Mouse (Mus musculus): ENCODE results near the gene Ncam1. TPM values are rescaled to one million over a fixed set of nuclear protein-coding genes. Genes with fewer than 3 reads are reported as not detected.

Gene Ncam1
- polyA plus RNA-seq, 1 experiment from 2014 or later = 28.2 TPM

DNA sequence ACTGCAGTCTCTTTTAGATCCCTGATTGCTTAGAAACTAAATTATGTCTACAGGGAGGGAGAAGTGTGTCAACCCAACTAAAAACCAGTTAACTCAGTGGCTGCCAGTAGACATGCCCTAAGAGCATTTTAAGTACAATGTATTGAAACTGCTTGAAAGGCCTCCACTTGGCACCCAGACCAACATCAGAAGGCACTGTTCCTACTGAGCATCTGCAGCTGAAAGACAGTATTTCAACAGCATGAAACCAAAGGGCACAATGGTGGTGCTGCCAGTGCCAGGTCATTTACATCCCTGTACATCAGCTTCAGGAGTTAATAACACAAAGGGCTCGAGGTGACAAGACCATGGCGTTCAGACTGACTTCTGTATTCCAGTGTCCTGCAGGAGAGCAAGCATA is 5.5 kb downstream of the Ncam1 start:
- Histone ChIP-seq H3K9me3 (no peaks in the 10 kb centered on the region), H3K9ac (no peak overlapping the region), H3K4me3 (no peak overlapping the region), H3K27me3 (peaks cover 30% of the 10 kb centered on the region), H3K4me2 (no peak overlapping the region), H3K27ac (no peak overlapping the region), H3K4me1 (peaks cover 17% of the 10 kb centered on the region), H3K36me3 (no peaks in the 10 kb centered on the region)
- WGBS = 70% methylated on average over 2 of the region's 2 CpGs
- no peak for ATAC-seq (ENCODE audit: borderline replicate concordance, extremely low read depth, low FRiP score, low TSS enrichment)

DNA sequence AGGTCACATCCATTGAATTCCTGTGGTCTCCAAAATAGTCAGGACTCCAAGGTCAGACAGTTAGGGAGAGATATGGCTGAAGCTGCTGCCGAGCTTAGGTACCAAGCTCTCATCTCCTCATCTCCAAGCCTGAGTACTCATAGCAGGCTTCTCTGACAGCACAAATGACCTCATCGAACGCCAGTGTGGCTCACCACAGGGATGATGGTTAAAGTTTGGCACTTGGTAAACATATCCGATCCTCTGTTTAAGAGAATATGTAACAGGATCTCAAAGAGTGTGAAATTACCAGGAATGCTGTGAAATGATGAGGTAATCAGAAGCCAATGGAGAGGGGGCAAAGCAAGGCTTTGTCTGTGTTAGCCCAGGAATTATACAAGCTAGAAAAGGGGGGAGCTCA is 6.1 kb downstream of the Ncam1 start:
- peaks cover 13% of the 10 kb centered on the region for H3K4me1 ChIP-seq
- H3K4me2 ChIP-seq = no peak overlapping the region
- H3K27ac ChIP-seq = no peak overlapping the region
- WGBS = 51% methylated on average over 4 of the region's 4 CpGs
- ATAC-seq (ENCODE audit: borderline replicate concordance, extremely low read depth, low FRiP score, low TSS enrichment) = no peak
- no peak overlapping the region for H3K9ac ChIP-seq
- no peaks in the 10 kb centered on the region for H3K36me3 ChIP-seq
- H3K9me3 ChIP-seq = no peaks in the 10 kb centered on the region
- H3K4me3 ChIP-seq = no peak overlapping the region
- H3K27me3 ChIP-seq = peaks cover 24% of the 10 kb centered on the region

DNA sequence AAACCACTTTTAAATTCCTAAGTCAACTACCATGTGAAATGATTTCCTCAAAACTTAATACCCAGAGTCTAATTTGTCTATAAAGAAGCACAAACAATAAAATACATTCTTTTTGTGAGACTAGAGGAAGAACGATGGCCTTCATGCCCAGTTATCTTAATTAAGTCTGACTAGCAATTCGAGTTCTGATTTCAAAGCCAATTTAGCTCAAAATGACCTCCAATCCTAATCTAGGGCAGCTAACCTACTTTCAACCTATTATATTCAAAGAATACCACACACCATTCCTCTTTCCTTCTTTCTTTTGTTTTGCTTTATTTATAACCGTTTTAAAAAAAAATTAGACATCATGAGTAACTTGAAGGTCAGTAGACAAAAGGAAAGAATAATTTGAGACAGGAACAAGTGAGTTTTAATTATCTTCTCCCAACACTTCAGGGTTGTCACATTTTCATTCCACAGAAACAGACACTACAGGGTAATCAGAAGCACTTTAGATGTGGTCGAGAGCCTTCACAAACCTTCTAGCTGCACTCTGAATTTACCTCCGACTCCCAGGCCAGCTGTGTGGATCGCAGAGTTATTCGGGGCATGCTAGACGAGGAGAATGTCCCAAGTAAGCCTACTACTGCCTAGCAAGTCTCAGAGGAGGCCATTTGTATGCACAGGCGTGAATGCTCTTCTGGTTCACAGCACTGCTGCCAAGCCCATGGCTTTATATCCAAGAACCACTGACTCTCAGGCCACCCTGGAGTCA is 17.5 kb downstream of the Ncam1 start:
- 68% methylated on average over 9 of the region's 9 CpGs for WGBS
- no peak for ATAC-seq (ENCODE audit: borderline replicate concordance, extremely low read depth, low FRiP score, low TSS enrichment)
- Histone ChIP-seq H3K4me3 (no peak overlapping the region), H3K4me1 (no peaks in the 10 kb centered on the region), H3K9me3 (no peaks in the 10 kb centered on the region), H3K9ac (no peak overlapping the region), H3K27ac (no peak overlapping the region), H3K27me3 (no peaks in the 10 kb centered on the region), H3K36me3 (no peaks in the 10 kb centered on the region), H3K4me2 (no peak overlapping the region)

DNA sequence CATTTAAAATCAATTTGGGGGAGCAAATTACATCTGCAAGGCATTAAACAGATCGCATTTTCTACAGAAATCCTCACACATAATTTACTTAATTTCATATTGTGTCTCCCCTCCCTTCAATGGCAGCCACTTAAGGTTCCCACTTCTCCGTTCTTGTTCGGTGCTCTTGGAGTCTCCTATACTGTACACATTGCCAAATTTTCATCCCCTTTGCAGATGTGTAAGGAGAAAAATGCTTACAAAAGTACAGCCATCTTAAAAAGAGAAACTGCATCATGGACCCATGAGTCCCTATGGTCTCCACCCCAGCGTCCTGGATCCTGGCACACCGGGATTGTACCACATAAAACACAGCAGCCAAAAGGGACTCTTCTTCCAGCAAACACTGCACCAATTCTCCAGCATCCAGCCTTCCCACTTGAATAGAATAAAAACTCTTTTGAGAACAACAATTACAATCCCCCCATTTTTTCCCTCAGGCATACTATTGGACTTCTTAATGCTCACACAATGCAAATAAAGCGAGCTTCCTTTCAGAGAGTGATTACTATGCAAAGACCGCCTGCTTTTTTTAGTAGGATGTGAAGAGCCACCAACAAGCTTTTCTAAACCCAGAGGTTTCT is 21.6 kb downstream of the Ncam1 start:
- WGBS = 66% methylated on average over 7 of the region's 7 CpGs
- no peaks in the 10 kb centered on the region for H3K36me3 ChIP-seq
- no peaks in the 10 kb centered on the region for H3K27me3 ChIP-seq
- no peak for ATAC-seq (ENCODE audit: borderline replicate concordance, extremely low read depth, low FRiP score, low TSS enrichment)
- no peaks in the 10 kb centered on the region for H3K9me3 ChIP-seq
- H3K27ac ChIP-seq = no peak overlapping the region
- H3K4me2 ChIP-seq = no peak overlapping the region
- H3K9ac ChIP-seq = no peak overlapping the region
- no peak overlapping the region for H3K4me3 ChIP-seq
- H3K4me1 ChIP-seq = no peaks in the 10 kb centered on the region

DNA sequence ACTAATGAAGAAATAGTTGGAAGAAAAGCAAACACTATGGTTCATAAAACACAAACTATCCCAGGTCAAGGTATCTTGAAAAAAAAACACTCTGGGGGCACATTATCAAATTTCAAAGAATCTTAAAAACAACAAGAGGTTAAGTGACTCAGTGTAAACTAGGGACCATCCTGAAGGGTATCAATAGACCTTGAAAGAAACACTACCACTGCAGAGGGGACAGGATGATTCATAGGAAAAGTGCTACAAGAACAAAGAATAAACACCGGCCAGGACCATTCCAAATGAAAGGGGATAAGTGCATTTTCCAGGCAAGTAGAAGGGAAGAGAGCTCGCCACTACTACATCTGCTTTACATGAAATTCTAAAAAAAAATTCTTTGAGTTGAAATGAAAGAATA is 32.1 kb downstream of the Ncam1 start:
- no peak for ATAC-seq (ENCODE audit: borderline replicate concordance, extremely low read depth, low FRiP score, low TSS enrichment)
- H3K36me3 ChIP-seq = no peaks in the 10 kb centered on the region

DNA sequence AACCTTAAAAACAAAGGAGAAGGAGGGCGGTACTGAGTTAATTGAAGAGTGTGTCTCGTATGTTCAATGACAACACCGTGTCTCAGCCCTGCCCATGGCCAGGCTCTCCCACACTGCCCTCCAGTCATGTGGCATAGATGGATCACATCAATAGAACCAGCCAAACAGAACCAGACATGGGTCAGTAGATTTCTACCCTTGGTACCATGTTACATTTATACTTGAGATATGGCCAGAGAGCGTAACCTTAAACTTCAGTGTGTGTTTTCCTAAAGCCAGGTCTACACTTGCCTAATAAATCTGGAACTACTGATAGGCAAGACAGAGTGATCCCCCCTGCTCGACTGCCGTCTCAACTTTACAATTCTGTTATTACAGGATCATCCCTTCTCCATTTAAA is 38.2 kb downstream of the Ncam1 start:
- no peaks in the 10 kb centered on the region for H3K36me3 ChIP-seq
- no peak for ATAC-seq (ENCODE audit: borderline replicate concordance, extremely low read depth, low FRiP score, low TSS enrichment)

More for the DNA sequence above, 32.1 kb downstream of the Ncam1 start:
- no peaks in the 10 kb centered on the region for H3K4me1 ChIP-seq
- H3K4me3 ChIP-seq = no peak overlapping the region
- H3K9ac ChIP-seq = no peak overlapping the region
- no peaks in the 10 kb centered on the region for H3K27me3 ChIP-seq
- H3K27ac ChIP-seq = no peak overlapping the region
- 20% methylated on average over 2 of the region's 2 CpGs for WGBS
- no peak overlapping the region for H3K4me2 ChIP-seq
- H3K9me3 ChIP-seq = no peaks in the 10 kb centered on the region

DNA sequence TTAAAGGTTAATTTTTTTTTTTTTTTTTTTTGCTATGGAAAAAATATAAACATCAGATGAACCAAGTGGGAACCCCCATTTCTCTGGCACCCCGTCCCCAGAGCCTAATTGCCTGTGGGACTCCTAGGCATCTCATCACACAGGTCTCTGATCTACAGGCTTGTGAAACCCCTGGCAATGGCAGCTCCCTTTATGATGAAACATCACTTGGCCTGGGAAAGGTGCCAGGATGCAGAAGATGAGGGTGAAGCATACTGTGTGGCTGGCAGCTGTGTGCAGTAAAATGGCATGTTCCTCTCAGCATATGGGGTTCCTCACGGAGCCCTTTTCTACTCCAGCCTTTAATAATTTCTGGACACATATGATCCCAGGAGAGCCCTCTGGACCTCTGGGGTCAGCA is 40.3 kb downstream of the Ncam1 start:
- Histone ChIP-seq H3K9ac (no peak overlapping the region), H3K27ac (peak overlapping the region; percentile 37; the same call in 1 of the 2 replicates), H3K27me3 (no peaks in the 10 kb centered on the region), H3K4me3 (no peak overlapping the region), H3K36me3 (no peaks in the 10 kb centered on the region), H3K4me2 (no peak overlapping the region), H3K9me3 (no peaks in the 10 kb centered on the region), H3K4me1 (0 out of 2 replicates have a peak, but pooled peaks cover 6% of the 10 kb centered on the region)
- 34% methylated on average over 2 of the region's 2 CpGs for WGBS
- peak; percentile 55; the same call in 1 of the 2 replicates for ATAC-seq (ENCODE audit: borderline replicate concordance, extremely low read depth, low FRiP score, low TSS enrichment)

More for the DNA sequence above, 38.2 kb downstream of the Ncam1 start:
- H3K4me2 ChIP-seq = no peak overlapping the region
- H3K27me3 ChIP-seq = no peaks in the 10 kb centered on the region
- no peaks in the 10 kb centered on the region for H3K9me3 ChIP-seq
- no peak overlapping the region for H3K9ac ChIP-seq
- WGBS = 86% methylated on average over 6 of the region's 6 CpGs
- H3K27ac ChIP-seq = no peak overlapping the region
- no peak overlapping the region for H3K4me3 ChIP-seq
- H3K4me1 ChIP-seq = 0 out of 2 replicates have a peak, but pooled peaks cover 6% of the 10 kb centered on the region

DNA sequence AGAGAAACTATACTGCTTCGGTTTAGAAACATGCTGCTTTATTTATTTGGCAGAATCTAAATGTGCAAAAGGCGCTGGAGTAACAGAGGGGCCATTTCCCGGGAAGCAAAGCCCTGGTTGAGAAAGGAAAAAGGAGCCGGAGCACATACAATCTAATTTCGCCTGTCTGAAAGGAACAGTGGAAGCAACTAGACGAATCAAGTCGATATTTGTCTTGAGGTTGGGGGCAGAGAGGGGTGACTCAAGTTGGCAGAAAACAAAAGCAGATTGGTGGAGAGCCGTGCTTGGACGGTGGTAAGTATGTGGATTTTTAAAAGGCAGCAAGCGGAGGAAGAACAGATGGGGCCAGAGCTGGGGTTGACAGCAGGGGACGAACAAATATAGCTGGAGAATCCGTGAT is 40.7 kb downstream of the Ncam1 start:
- Histone ChIP-seq H3K9me3 (no peaks in the 10 kb centered on the region), H3K4me1 (0 out of 2 replicates have a peak, but pooled peaks cover 6% of the 10 kb centered on the region), H3K9ac (no peak overlapping the region), H3K27ac (peak overlapping the region; percentile 39), H3K4me2 (peak overlapping the region; percentile 27; the same call in 1 of the 2 replicates), H3K27me3 (no peaks in the 10 kb centered on the region), H3K36me3 (no peaks in the 10 kb centered on the region), H3K4me3 (no peak overlapping the region)
- WGBS = 43% methylated on average over 12 of the region's 12 CpGs
- peak; percentile 67; the same call in 1 of the 2 replicates for ATAC-seq (ENCODE audit: borderline replicate concordance, extremely low read depth, low FRiP score, low TSS enrichment)

DNA sequence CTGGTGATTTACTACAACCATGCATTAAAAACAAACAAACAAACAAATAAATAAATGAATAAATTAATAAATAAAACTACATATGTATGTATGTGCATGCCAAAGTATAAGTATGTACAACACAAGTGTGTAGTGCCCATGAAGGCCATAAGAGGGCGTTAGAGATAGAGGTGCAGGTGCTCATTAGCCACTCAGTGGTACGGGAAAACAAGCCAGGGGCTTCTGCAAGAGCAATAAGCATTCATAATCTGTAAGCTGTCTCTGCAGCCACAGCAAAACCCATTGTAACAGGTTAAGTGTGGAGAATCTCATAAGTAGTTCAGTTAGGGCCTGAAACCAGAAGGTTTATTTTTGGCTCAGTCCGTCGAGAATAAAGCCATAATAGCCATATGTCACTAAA is 41.1 kb downstream of the Ncam1 start:
- no peak overlapping the region for H3K4me3 ChIP-seq
- ATAC-seq (ENCODE audit: borderline replicate concordance, extremely low read depth, low FRiP score, low TSS enrichment) = no peak
- H3K4me2 ChIP-seq = peak overlapping the region; percentile 27; the same call in 1 of the 2 replicates
- peak overlapping the region; percentile 39 for H3K27ac ChIP-seq
- H3K4me1 ChIP-seq = 0 out of 2 replicates have a peak, but pooled peaks cover 6% of the 10 kb centered on the region
- H3K9me3 ChIP-seq = no peaks in the 10 kb centered on the region
- 61% methylated on average over 4 of the region's 4 CpGs for WGBS
- no peak overlapping the region for H3K9ac ChIP-seq
- H3K36me3 ChIP-seq = no peaks in the 10 kb centered on the region
- no peaks in the 10 kb centered on the region for H3K27me3 ChIP-seq

DNA sequence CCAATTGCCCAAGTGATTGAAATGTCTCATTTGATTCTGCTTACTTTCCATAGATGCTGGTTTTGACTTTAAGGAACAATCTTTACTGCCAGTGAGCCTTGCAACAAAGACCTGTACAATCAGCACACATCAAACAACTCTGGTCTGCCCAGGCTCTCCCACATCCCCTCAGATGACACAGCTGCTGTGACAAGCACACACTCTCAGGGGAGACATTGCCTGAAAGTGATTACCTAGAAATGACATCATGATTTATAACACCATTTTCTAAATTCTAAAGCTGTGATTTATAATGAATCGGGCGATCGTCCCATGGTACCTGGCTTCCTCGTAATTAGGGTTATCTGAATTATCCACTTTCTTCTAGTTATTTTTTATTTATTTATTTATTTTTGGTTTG is 42.0 kb downstream of the Ncam1 start:
- Histone ChIP-seq H3K9ac (no peak overlapping the region), H3K27ac (no peak overlapping the region), H3K36me3 (no peaks in the 10 kb centered on the region), H3K27me3 (no peaks in the 10 kb centered on the region), H3K4me1 (0 out of 2 replicates have a peak, but pooled peaks cover 6% of the 10 kb centered on the region), H3K9me3 (no peaks in the 10 kb centered on the region), H3K4me3 (no peak overlapping the region), H3K4me2 (no peak overlapping the region)
- WGBS = 86% methylated on average over 4 of the region's 4 CpGs
- no peak for ATAC-seq (ENCODE audit: borderline replicate concordance, extremely low read depth, low FRiP score, low TSS enrichment)

DNA sequence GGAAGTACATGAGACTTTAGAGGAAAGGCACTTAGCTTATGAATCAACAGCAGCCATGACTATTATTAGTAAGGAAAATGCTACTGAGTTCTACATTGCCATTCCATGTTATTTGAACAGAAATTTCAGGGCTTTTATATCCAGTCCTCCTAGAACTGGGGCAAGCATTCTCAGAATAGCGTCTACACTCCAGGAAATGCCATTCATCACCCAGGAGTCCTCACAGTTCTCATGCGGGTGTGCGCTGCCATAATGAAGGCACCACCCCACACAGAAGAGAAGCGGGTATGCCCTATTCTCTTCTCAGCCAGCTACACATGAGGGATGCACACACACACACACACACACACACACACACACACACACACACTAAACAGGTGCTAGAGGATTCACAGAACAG is 43.5 kb downstream of the Ncam1 start:
- no peak overlapping the region for H3K4me2 ChIP-seq
- 73% methylated on average over 4 of the region's 4 CpGs for WGBS
- ATAC-seq (ENCODE audit: borderline replicate concordance, extremely low read depth, low FRiP score, low TSS enrichment) = no peak

DNA sequence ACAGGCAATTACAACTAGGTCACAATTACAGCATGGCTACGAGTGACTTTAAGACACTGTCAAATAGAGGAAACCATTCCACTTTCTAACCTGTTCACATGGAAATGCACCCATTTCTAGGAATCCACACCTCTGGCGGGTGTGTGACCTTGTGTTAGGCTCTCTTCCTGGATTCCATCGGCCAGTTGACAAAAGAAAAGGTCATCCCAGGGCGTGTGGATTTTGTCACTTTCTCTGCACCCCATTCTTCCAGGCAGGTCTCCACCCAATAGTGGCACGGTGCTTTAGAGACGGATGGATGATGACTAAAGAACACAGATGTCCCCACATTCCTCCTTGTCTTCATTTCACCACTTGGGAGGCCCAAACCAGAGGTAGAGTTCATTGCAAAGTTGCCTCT is 47.3 kb downstream of the Ncam1 start:
- Histone ChIP-seq H3K27ac (no peak overlapping the region), H3K4me2 (no peak overlapping the region), H3K4me1 (no peaks in the 10 kb centered on the region), H3K36me3 (no peaks in the 10 kb centered on the region), H3K4me3 (no peak overlapping the region), H3K9me3 (no peaks in the 10 kb centered on the region), H3K27me3 (no peaks in the 10 kb centered on the region), H3K9ac (no peak overlapping the region)
- no peak for ATAC-seq (ENCODE audit: borderline replicate concordance, extremely low read depth, low FRiP score, low TSS enrichment)
- WGBS = 68% methylated on average over 6 of the region's 6 CpGs

More for the DNA sequence above, 43.5 kb downstream of the Ncam1 start:
- Histone ChIP-seq H3K9ac (no peak overlapping the region), H3K4me1 (0 out of 2 replicates have a peak, but pooled peaks cover 6% of the 10 kb centered on the region), H3K36me3 (no peaks in the 10 kb centered on the region), H3K27ac (no peak overlapping the region), H3K9me3 (no peaks in the 10 kb centered on the region), H3K4me3 (no peak overlapping the region), H3K27me3 (no peaks in the 10 kb centered on the region)

Data from lung, embryonic 15.5 days (tissue).